Mouse (Mus musculus) thymus, postnatal 4 days (tissue): ENCODE results near the gene Igsf11.
"Not testable (repeated sequence)": the region's sequence is repeated elsewhere in the genome, so short reads cannot be mapped to it uniquely, and the experiment has no call there.

Experiments
- DNase-seq: peaks from one replicate; pipeline ENCODE4 v3.0.0; 2021

Gene Igsf11

DNA sequence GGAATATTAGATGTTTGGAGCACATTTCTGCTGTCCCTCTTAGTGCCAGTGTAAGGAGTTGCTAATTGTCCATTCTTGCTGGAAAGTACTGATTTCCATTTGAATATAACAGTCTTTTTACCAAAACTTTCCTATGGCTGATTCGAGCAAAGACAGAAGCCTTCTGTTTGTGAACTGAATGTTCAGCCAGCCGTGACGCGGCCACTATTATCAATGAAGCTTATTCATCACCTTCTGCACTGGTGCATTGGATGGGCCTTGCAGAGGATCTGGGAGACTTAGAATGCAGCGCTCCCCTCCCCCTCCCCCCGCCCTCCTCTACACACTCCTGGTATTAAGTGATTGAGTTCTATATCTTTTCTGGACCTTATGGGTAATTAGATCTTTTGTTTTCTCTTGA, 48.8 kb downstream of the Igsf11 start:
- DNase-seq, result no peak

DNA sequence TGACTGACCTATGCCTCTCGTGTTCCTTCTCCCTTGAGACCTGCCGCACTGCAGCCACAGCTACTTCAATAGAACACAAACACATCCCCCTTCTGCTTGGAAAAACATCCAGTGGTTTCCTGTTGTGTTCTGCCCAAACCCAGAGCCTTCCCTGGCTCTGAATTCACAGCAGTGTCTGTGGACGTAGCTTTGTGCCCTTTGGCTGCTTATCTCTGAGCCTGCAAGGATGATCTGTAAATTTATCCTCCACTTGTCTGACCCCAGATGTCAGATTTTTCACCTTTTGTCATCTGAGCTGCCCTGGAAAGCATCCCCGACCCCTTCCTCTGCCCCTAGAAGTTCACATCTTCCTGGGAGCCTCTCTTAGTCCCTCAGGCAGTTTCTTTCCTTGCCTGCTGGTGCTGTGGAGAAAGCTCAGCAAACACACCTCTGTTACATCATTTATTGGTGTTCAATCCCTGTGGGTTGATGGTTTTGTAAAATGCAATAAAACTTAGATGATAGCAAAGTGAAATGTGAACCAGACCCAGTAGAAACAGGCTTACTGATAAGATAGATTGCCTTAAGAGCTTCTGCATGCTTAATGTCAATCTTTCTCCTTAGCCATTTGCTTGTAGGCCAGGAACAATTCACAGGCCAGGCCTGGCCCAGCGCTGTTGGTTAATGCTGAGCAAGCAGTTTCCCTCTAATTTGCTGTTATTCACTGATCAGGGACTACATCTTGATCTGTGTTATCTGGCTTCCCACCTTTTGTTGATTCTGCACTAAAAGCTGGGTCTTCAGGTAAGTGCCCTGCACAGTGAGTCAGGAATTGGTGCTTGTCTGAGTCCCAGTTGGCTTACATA, 51.5 kb downstream of the Igsf11 start:
- no peak for DNase-seq

- DNase-seq, result no peak
Observed at GRCm38 (mm10) chr16:38945111-38945510, 52.6 kb downstream of the Igsf11 start.

DNA sequence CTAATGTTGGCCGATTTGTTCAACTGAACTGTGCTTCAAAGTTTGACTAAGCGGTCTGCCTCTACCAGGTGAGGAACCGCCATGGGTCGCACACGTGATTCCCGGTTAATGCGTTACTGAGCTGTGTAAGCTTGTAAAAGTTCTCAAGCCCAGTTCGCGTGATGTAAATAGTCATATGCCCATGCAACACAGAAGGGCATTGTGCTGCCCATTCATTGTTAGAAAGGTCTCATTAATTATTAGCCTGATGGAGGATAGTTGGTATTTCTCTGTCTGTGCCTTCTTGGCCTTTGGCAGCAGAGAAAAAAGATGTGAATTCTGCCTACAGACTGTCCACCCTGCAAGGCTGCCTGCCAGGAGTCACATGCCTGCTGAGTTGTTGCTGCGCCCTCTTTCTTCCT, 53.1 kb downstream of the Igsf11 start:
- no peak for DNase-seq

GRCm38 (mm10) chr16:38946453-38946852, 54.0 kb downstream of the Igsf11 start:
- DNase-seq, result no peak

DNA sequence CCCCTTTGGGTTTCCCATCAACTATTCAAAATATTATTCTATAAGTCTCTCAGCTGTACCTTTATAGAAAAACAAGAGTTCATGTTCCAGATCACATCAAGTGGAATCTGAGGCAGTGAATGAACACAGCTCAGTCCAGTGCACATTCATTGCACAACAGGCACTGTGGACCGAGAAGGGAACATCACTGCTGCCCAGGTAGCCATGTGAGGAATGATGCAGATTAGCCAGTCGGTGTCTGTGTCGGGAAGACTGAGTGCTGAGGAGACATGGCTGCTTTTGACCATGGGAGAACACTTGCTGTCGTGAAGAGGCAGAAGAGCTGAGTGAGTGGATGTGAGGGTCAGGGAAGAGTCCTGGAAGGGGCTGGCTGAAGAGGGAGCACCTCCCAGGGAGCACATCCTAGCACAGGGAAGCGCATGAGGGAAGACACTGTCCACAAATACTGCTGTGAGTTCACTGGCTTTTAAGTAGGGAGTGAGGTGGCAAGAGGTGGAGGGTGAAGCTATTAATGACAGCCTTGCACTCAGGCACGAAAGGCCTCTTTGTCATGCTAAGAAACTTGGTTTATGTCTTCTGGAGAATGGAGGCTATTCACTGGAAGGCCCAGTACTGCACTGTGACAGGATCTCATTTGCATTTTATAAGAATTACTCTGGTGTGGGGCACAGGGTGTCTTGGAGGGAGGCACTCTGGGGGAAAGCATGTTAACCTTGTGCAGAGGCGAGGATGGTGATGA, 54.8 kb downstream of the Igsf11 start:
- DNase-seq, result no peak

DNA sequence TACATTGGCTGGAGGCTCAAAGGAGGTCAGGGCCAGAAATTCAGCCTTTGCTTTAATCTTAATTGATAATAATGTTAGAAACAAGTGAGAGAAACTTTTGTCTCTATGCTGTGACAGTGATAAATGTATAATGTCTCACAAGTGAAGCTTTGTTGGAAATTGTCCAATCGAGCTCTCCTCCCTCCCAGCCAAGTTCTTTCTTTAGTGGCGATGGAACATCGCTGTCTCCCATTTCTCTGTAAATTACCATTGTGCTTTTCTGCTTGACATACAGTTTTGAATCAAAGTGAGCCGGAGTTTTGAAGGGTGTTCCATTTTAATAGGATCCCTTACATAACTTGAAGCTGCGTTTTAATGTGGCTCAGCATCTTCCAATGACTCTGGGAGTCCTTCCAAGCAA, 56.0 kb downstream of the Igsf11 start:
- no peak for DNase-seq

- no peak for DNase-seq
Observed at GRCm38 (mm10) chr16:38952881-38953280, 60.4 kb downstream of the Igsf11 start.

DNA sequence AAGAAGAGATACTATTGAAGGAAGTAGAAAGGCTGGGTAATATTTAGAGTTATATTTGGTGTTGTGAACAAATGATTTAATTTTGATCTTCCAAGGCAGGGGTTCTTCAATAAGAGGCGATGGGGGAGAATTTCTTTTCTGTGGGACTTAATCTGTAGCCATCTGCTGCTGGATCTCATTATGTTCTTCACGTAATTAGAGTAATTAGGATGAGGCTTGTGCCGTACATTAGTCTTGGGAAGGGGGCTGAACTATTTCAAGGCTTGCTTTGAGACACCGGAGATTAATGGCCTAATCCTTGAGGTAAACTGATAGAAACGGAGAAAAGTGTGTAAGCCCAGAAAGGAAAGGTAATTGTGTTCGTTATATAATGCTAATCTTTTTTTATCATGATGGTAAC, 61.4 kb downstream of the Igsf11 start:
- no peak for DNase-seq

DNA sequence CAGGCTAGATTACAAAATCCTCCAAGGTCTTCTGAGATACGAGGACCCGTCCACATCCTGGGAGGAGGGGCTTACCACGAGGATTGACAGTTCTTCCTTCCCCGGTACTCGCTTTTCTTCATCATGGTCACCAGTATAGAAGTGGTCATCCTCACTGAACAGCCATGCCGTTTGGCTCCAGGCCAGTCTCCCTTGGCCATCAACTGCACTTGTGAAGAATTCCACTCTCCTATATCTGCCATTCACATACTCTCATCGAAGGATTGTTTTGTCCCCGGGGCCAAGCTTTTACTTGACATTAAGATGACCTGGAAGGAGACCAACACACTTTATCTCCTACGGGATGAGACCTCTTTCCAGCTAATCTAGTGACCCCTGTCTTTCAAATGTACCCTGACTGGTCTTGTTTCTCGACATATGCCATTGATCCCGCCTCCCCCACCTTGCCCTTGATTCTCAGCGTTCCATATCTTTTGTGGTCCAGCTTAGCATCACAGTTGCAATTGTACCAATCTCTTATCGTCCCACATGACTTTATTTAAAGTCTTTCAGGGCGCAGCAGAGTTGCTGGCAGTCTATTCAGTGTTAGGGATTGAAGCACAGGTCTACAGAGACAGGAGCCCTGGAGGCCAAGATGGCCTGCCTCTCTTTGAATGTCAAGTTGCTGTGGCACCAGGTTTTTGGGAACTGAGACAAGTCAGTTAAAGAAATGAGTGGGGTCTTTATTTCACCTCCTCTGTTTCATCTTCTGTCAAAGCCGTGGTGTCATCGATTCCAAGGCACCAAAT, 62.2 kb downstream of the Igsf11 start:
- DNase-seq, result no peak

DNA sequence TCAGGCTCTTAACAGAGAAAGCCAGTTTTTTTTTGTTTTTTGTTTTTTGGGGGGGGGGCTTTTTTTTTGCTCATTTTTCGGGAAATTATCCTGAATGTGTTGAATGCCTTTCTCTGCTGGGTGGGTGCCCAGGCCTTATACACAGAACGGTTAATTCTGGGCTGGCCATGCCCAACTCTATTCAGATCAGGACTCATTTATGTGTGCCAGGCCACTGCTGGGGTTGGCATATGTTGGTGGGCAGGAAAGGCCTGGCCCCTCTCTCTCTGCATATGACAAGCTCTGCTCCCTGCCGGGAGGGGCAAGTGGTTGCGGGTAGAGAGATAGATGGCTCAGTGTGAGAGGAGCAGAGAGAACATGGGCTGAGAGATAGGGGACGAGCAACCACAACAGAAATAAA, 62.8 kb downstream of the Igsf11 start:
- DNase-seq, result no peak

GRCm38 (mm10) chr16:38958801-38959200, 66.3 kb downstream of the Igsf11 start:
- DNase-seq, result no peak

DNA sequence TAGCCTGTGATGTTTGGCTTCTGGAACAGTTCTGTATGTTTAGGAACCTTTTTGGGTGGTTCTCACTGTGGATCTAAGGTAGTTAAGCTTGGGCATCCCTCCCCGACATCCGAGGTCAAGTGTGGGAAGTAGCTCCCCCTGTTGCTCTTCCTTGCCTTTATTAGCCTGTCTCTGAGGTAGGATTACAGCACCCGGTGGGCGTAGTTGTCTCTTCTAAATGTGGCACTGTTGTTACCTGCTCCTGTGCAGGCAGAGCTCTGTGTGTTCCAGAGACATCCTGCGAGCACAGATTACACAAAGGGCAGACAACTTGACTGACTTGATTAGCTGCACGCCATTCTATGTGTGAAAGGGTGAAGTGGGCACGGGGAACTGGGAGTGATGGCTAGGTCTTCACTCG, 68.1 kb downstream of the Igsf11 start:
- DNase-seq, result no peak

- no peak for DNase-seq
Observed at GRCm38 (mm10) chr16:38961865-38962264, 69.4 kb downstream of the Igsf11 start.

DNA sequence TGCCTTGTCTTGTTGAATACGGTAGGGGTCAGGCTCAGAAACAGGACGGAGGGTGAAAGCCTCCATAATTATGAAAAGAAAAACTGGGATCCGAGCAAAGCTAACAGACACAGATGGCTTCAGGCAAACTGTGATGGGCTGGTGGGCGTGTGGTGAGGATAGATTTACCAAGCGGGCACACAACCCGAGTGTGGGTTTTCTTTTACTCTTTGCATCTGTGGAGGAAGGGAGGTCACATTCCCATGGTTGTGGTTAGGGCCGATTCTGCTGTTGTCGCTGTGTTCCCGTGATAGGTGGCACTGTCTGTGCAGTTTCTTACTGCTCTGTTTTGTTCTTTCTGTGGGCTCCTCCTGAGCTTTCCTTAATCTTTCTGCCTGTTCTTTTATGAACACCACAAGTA, 70.2 kb downstream of the Igsf11 start:
- no peak for DNase-seq

GRCm38 (mm10) chr16:38967026-38967425, 74.6 kb downstream of the Igsf11 start:
- no peak for DNase-seq

DNA sequence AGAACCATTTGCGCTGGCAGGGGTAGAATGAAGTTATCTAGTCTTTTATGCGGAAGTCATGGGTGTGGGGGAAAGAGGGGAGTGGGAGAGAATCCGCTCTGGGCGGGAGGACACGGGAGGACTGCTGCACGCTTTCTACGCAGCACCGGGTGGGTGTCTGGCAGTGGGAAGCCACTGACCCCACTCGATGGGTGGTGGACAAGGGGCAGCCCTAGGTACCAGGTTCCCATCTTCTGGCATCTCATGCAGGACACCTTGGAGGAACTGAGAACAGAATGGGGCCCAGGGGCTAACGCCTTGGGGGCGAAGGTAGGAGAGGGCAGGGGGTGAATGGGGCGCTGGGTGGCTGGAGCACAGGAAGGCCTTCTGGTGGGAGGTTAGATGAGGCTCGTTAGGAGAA, 83.7 kb downstream of the Igsf11 start:
- DNase-seq, result no peak

- DNase-seq, result no peak
Observed at GRCm38 (mm10) chr16:38978546-38978945, 86.1 kb downstream of the Igsf11 start.

DNA sequence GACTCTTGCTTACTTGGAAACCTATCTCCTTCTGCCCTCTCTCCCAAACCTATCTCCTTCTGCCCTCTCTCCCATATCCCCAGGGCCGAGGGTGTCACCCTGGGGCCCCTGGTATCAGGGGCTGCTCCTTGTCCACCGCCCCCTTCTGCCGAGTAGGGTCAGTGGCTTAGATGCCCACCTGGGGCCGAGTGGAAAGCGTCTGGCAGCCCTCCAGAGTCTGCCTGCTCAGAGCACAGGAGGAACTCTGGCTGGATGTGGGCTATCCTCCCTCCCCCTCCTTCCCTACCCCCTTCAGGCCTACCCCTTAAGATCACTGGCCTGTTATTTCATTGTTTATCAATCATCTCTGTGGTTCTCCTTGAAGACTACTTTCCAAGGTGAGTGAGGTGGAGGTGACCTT, 88.1 kb downstream of the Igsf11 start:
- no peak for DNase-seq

GRCm38 (mm10) chr16:38982051-38982450, 89.6 kb downstream of the Igsf11 start:
- no peak for DNase-seq

GRCm38 (mm10) chr16:38982508-38983236, 90.2 kb downstream of the Igsf11 start:
- no peak for DNase-seq

- not testable (repeated sequence) for DNase-seq
Observed at GRCm38 (mm10) chr16:38983850-38984249, 91.4 kb downstream of the Igsf11 start.

- DNase-seq, result no peak
Observed at GRCm38 (mm10) chr16:38985411-38985810, 92.9 kb downstream of the Igsf11 start.
